Mouse (Mus musculus): ENCODE data around the gene Atp6v0a4.

Gene Atp6v0a4

GRCm38 (mm10) chr6:38072137-38072796 lies 52.1 kb downstream of the Atp6v0a4 start:
- peak; percentile 88 for DNase-seq

- DNase-seq: no peak
Observed at GRCm38 (mm10) chr6:38071256-38071655, 53.1 kb downstream of the Atp6v0a4 start.

DNA sequence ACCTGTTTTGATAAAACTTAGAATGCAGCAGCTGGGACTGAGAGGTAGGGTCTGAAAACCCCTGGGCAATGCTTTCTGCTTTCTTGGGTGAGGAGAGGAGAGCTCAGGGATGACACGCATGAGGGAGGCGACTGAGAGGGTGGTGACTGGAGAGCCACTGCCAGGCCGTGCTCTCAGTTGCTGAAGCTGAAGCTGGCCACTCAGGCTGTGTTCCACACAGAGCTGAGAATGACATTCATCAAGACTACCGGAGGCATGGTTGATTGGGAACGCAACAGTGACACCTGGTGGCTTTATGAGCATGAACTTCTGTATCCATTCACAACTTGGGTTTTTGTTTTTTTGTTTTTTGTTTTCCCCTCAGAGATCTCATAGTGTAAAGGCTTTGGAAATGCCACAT lies 58.2 kb downstream of the Atp6v0a4 start:
- peak; percentile 62 for DNase-seq

- no peak for DNase-seq
Observed at GRCm38 (mm10) chr6:38065501-38066122, 58.8 kb downstream of the Atp6v0a4 start.

GRCm38 (mm10) chr6:38065122-38065500 lies 59.3 kb downstream of the Atp6v0a4 start:
- no peak for DNase-seq

GRCm38 (mm10) chr6:38064621-38065020 lies 59.8 kb downstream of the Atp6v0a4 start:
- DNase-seq: no peak

DNA sequence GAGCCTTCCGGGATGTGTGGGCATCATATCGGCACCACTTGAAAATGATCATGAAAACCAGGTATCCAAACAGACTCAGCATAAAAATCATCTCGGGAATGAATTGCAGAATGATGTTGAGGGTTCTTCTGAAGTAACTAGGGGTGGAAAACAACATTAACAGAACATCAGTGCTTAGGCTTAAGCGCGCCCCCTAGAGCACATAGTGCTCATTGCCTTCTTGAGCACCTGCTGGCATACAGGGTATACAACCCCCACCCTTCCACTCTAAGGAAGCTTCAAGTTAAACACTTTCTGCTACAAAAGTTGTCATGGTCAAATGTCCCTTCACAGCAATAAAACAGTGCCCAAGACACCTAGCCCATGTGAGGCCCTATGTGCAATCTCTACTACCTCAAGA lies 65.6 kb downstream of the Atp6v0a4 start:
- DNase-seq: no peak

DNA sequence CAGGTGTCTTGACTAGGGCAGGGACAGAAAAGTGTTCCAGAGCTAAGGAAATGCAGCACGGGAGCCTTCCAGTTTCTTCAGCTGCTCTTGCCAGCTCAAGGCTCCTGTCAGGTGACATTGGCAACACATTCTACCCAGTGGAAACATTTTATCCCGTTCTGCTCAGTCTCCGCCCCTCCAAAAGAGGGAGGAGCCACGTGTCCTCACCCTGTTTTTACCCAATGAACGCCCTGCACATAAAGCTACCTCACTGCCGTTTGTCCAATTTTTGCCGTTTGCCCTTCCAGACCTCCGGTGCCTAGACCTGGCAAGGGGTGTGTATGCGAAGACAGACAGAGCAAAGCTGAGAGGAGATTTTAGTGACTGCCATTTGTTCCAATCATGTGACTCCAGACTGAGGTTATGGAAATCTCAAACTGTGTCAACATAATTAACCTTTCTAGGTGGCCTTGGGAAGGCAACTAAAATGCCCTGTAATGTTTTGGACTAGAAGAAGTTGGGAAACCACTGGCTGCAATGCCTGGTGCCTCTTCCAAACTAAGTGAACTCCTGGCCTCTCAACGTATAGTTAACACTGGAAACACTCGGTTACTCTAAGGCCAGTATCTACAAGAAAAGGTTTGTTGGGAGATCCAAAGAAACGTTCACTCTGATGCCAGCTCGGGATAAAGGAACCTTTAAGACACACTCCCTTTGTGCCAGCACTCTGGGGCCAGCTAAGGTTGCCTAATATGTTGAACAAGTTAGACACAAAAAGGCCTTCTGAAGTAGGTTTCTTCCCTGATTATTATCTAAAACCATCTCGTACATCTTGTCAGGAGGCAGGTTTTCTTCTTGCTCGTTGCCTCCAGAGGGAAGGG lies 68.7 kb downstream of the Atp6v0a4 start:
- DNase-seq: peak; percentile 64

DNA sequence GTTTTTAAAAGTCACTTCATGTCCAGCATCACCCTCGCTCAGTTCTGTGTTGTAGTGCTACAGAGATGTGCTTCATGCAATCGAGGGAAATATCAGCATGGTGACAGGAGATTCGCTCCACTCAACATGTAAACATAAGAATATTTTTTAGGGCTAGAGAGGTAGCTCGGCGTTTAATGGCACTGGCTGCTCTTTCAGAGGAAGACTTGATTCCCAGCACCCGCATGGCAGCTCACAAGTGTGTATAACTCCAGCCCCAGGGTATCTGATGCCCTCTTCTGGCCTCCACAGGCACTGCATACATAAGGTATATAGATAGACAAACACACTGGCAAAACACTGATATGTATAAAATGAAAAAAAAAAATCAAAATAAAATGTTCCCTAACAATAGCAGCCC lies 74.8 kb downstream of the Atp6v0a4 start:
- no peak for DNase-seq

- DNase-seq: no peak
Observed at GRCm38 (mm10) chr6:38048800-38049561, 75.4 kb downstream of the Atp6v0a4 start.

GRCm38 (mm10) chr6:38048003-38048402 lies 76.4 kb downstream of the Atp6v0a4 start:
- DNase-seq: no peak

DNA sequence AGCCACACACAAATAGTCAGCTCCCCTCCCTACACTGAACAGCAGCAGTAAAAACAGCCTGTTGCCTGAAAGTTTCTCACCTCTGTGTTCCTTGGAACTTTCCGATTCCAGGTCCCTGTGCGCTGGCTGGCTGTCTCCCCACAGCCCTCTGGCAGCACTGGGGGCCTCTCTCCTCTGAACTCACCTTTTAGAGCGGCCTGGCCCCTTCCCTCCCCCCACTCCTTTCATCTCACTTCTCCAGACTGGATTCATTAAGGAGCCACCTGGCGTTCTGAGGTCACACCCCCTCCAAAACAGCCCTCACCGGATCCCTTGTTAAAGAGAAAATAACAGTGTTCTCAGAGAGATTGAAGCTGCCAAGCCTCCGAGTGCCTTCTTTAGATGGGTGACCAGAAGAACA lies 77.5 kb downstream of the Atp6v0a4 start, which contains the start of gene Svopl:
TSS of gene Svopl (minus strand) at position 159 of the 400 bp plus-strand sequence.
- DNase-seq: no peak

- DNase-seq: peak; percentile 30
Observed at GRCm38 (mm10) chr6:38032801-38033566, 91.4 kb downstream of the Atp6v0a4 start.

GRCm38 (mm10) chr6:38031924-38032540 lies 92.4 kb downstream of the Atp6v0a4 start:
- peak; percentile 21 for DNase-seq

DNA sequence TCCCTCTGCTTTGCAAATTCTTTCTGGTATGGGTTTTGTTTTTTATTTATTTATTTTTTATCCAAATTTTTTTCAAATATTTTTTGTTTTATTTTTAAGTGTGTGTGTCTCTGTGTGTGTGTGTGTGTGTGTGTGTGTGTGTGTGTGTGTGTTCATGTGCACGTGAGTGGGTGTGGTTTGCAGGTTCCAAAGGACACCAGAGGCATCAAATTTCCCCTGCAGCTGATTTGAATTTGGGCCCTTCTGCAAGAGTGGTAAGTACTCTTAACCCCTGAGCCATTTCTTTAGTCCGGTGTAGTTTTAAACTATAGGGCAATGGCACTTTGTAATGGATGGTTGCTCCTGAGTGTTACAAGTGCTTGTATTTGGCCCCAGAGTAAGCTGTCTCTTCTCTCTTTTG lies 96.2 kb downstream of the Atp6v0a4 start:
- DNase-seq: no peak

- DNase-seq: no peak
Observed at GRCm38 (mm10) chr6:38027771-38028170, 96.6 kb downstream of the Atp6v0a4 start.

DNA sequence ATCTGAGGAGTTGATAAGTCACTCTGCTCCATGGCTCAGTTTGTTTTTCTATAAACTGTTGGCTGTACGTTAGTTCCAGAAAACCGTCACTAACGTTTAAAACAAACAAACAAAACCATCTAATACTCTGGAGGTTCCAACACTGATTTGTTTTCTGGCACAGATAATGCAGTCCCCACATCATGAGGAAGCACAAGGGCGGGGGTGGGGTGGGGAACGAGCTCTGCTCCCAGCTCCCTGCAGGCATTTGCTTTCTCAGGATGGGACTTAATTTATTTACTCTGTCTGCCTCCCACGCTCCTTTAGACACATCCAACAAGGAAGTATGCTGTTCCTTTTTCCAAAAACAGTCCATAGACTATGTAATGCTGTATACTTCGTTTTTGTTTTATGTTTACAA lies 101.1 kb downstream of the Atp6v0a4 start:
- no peak for DNase-seq

DNA sequence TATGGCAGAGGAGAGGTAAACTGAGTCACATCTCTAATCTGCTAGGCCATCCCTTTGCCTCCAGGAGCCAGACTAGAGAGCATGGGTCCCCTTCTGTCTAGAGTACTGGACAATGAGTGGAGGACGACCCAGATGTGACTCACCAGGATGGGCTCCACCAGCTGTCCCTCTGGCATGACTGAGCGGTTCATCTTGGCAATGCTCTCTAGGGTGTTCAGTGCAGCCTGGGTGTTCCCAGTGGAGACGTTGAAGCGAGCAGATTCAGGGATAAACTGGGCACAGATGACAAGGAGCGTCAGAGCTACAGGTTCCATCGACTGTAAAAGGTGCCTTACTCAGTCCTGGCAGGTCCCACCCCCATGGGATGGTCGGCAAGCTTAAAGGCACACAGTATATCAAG lies 103.0 kb downstream of the Atp6v0a4 start:
- DNase-seq: no peak

DNA sequence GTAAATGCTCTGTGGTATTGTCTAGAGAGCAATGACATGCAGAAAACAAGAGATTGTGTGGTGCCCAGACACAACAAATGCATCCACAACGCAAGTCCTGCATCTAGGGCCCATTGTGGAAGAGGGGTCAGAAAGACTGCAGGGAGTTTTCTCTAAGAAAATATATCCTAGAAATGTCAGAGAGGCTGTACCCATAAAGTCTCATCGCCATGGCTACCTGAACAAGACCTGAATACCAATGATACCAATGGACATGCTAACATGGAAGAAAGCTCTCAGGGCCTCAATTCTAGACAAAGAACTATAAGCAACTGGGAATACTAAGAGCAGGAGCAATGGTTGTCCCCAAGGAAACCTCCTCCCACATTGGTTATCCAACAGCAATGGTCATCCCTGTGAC lies 111.6 kb downstream of the Atp6v0a4 start:
- no peak for DNase-seq

DNA sequence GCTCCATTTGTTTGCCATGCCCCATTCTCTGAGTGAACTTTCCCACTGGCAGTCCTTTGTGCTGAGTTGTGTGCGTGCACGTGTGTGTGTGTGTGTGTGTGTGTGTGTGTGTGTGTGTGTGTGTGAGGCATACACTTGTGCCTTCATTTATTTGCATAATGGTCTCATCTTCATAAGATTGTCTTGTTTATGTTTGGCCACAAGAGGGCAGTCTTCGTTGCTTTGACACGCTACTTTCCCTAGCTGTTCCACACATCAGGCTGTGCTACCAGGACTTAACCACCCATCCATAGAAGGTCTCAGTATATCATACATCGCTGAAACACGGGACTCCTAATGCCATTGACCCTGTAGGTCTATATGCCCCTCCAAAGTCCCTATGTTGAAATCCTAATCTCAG lies 116.9 kb downstream of the Atp6v0a4 start:
- peak; percentile 65 for DNase-seq

Data from kidney, adult 9 months (tissue).